Mouse (Mus musculus) C2C12 (cell line): Measurements from ENCODE around the gene Sp110. TPM values are rescaled to one million over a fixed set of nuclear protein-coding genes. Genes with fewer than 3 reads are reported as not detected.
"Not testable (repeated sequence)": the region's sequence is repeated elsewhere in the genome, so short reads cannot be mapped to it uniquely, and the experiment has no call there.

Source experiments
- H3K27me3 ChIP-seq: one replicate; pipeline ENCODE4 v1.6.1; 2011; ENCODE audit not compliant: control insufficient read depth, insufficient read depth, insufficient read length
- H3K36me3 ChIP-seq: one replicate; pipeline ENCODE4 v1.6.1; 2011; ENCODE audit not compliant: control insufficient read depth, insufficient read depth
- H3K4me3 ChIP-seq: one replicate; pipeline ENCODE4 v1.5.1; 2011; ENCODE audit warnings: mild to moderate bottlenecking, control low read depth; ENCODE audit not compliant: poor library complexity, insufficient read depth, severe bottlenecking
- H3K79me2 ChIP-seq: one replicate; pipeline ENCODE4 v1.6.1; 2011; ENCODE audit not compliant: control insufficient read depth, insufficient read depth
- H3K79me3 ChIP-seq: one replicate; pipeline ENCODE4 v1.6.1; 2011; ENCODE audit warnings: low read depth, control low read depth
- H3ac ChIP-seq: one replicate; pipeline ENCODE3; 2011; ENCODE audit warnings: low read depth; ENCODE audit not compliant: control insufficient read depth, insufficient read length
- polyA plus RNA-seq: library from polyadenylated mRNA; unstranded; fragments of >200 nt; fragmentation: generic; extraction: Trizol; gene quantifications from one replicate; pipeline ENCODE4 v1.2.1, GENCODE M21; 2012; ENCODE audit warnings: missing spikeins

Sp110 gene
- polyA plus RNA-seq, 1 experiment = not detected

DNA sequence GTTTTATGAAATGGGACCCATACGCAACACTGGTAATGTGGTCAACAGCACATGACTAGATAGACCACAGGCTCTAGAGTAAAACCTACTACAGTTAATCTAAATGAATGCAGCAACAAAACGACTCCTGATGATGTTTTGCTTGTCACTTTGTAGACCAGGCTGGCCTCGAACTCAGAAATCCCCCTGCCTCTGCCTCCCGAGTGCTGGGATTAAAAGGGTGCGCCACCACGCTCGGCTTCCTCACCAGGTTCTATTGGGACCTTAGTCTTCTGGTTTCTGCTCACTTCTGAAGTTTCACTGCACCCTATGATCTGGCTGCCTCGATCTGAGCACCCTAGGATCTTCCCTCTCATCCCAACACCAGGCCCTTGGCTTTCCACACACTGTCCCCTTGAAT lies 6.1 kb downstream of the Sp110 start:
- H3K4me3 ChIP-seq, H3K79me2 ChIP-seq, H3K27me3 ChIP-seq, H3ac ChIP-seq, H3K79me3 ChIP-seq, H3K36me3 ChIP-seq: not testable (repeated sequence)

- H3K79me2 ChIP-seq, H3K79me3 ChIP-seq, H3ac ChIP-seq, H3K36me3 ChIP-seq, H3K4me3 ChIP-seq, H3K27me3 ChIP-seq: not testable (repeated sequence)
These were observed 9.9 kb downstream of the Sp110 start for GRCm38 (mm10) chr1:85588697-85589096.

GRCm38 (mm10) chr1:85581518-85581917 lies 17.1 kb downstream of the Sp110 start:
- H3K27me3 ChIP-seq, H3K79me3 ChIP-seq, H3K79me2 ChIP-seq, H3K36me3 ChIP-seq, H3ac ChIP-seq, H3K4me3 ChIP-seq: not testable (repeated sequence)

GRCm38 (mm10) chr1:85580578-85580977 lies 18.0 kb downstream of the Sp110 start:
- not testable (repeated sequence) for H3ac ChIP-seq, H3K79me2 ChIP-seq, H3K79me3 ChIP-seq, H3K27me3 ChIP-seq, H3K36me3 ChIP-seq, H3K4me3 ChIP-seq

- not testable (repeated sequence) for H3K27me3 ChIP-seq, H3K79me3 ChIP-seq, H3K4me3 ChIP-seq, H3K79me2 ChIP-seq, H3ac ChIP-seq, H3K36me3 ChIP-seq
These were observed 18.5 kb downstream of the Sp110 start for GRCm38 (mm10) chr1:85580148-85580534.

- H3ac ChIP-seq, H3K79me3 ChIP-seq, H3K27me3 ChIP-seq, H3K36me3 ChIP-seq, H3K79me2 ChIP-seq, H3K4me3 ChIP-seq: not testable (repeated sequence)
These were observed 19.1 kb downstream of the Sp110 start for GRCm38 (mm10) chr1:85579199-85580147.

GRCm38 (mm10) chr1:85578372-85579010 lies 20.1 kb downstream of the Sp110 start:
- not testable (repeated sequence) for H3K36me3 ChIP-seq, H3K79me2 ChIP-seq, H3K4me3 ChIP-seq, H3K79me3 ChIP-seq, H3K27me3 ChIP-seq, H3ac ChIP-seq

GRCm38 (mm10) chr1:85575376-85575775 lies 23.2 kb downstream of the Sp110 start, which contains the start of gene G530012D18Rik:
G530012D18Rik (plus strand) TSS chr1:85575676.
- H3K27me3 ChIP-seq, H3K4me3 ChIP-seq, H3K79me3 ChIP-seq: not testable (repeated sequence)

GRCm38 (mm10) chr1:85573554-85573953 lies 25.1 kb downstream of the Sp110 start:
- not testable (repeated sequence) for H3ac ChIP-seq, H3K4me3 ChIP-seq, H3K27me3 ChIP-seq, H3K79me2 ChIP-seq, H3K79me3 ChIP-seq, H3K36me3 ChIP-seq

More at GRCm38 (mm10) chr1:85575376-85575775, 23.2 kb downstream of the Sp110 start, which contains the start of gene G530012D18Rik:
- H3K79me2 ChIP-seq, H3ac ChIP-seq, H3K36me3 ChIP-seq: not testable (repeated sequence)

DNA sequence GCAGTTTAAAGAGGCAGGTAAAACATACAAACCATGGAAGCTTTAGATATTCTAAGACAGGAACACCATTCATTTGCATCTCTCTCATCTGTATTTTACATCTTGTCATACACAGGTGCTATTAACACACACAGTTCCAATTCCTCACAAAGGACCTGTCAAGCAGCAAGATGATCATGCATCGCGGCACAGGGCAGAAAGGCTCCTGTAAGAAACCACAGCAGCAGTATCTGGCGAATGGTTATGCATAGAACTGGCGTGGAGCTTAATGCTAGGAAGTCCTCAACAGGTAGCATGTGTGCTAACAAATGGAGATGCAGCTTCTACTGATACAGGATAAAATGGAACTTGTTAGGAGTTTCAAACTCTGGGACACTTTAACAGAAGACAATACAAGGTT lies 43.4 kb downstream of the Sp110 start:
- not testable (repeated sequence) for H3K79me2 ChIP-seq, H3K27me3 ChIP-seq, H3ac ChIP-seq

GRCm38 (mm10) chr1:85546442-85546841 lies 52.2 kb downstream of the Sp110 start:
- H3ac ChIP-seq, H3K27me3 ChIP-seq, H3K79me3 ChIP-seq, H3K36me3 ChIP-seq, H3K79me2 ChIP-seq, H3K4me3 ChIP-seq: not testable (repeated sequence)

More for the DNA sequence above, 43.4 kb downstream of the Sp110 start:
- not testable (repeated sequence) for H3K36me3 ChIP-seq, H3K4me3 ChIP-seq, H3K79me3 ChIP-seq
